Mouse (Mus musculus) stomach, postnatal 0 days (tissue): ENCODE data around the gene Fam3a.

Source experiments
- CTCF ChIP-seq: IDR thresholded peaks from 2 replicates; pipeline ENCODE4 v1.5.1; 2016; ENCODE audit warnings: antibody characterized with exemption, low read depth, mild to moderate bottlenecking, moderate library complexity
- EP300 ChIP-seq: optimal IDR thresholded peaks from 2 replicates; pipeline ENCODE3; 2016; ENCODE audit warnings: antibody characterized with exemption

- TF ChIP-seq CTCF (no peak), EP300 (peak; percentile 44)
Measured at GRCm38 (mm10) chrX:74424443-74424842, 31.4 kb upstream of the Fam3a start.
